Mouse (Mus musculus) CD4-positive, CD25-positive, alpha-beta regulatory T cell, adult 9 weeks (primary cell): ENCODE results near the gene Spats1. TPM values are rescaled to one million over a fixed set of nuclear protein-coding genes. Genes with fewer than 3 reads are reported as not detected.

Experiments
- polyA plus RNA-seq: library from polyadenylated mRNA; unstranded; fragments of 100-300 nt; shearing (Covaris generic); gene quantifications from one replicate; pipeline ENCODE4 v1.2.1, GENCODE M21; 2017

Spats1 gene
- 0.58 TPM for polyA plus RNA-seq

DNA sequence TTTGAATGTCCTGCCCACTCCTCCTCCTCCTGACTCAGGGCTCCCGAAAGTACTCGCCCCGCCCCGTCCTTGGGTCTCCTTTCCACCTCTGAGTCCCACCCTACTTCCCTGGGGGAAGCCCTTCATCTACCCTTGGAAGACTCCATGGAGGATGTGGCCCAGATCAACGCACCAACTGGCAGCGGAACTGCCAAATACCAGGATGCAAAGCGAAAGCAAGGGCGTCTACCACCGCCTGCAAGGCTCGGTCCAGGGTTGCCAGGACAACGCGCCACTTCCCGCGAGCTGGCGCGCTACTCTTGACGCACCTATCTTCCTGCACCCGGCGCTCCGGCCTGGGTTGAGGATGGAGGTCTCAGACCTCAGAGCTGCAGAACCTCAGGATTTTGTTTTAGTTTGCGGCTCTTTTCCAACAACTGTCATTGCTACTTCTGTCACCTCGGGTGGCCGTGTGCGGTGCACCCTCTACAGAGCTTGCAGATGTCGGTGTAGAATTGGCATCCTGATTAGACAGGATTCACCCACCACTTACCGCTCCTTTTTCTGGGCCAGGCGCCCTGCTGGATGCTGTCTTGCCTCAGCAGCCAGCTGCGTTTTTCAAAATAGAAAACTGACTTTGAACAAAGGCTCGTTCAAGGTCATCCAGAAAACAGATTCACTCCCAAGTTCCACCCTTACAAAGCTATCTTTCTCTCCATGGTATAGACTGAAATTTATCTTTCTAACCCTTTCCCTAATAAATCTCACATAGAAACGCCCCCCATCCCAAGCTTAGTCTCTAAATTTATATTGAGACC lies at the start of gene Spats1:
Spats1 (minus strand) TSS at position 747 of the 797 bp plus-strand sequence.

DNA sequence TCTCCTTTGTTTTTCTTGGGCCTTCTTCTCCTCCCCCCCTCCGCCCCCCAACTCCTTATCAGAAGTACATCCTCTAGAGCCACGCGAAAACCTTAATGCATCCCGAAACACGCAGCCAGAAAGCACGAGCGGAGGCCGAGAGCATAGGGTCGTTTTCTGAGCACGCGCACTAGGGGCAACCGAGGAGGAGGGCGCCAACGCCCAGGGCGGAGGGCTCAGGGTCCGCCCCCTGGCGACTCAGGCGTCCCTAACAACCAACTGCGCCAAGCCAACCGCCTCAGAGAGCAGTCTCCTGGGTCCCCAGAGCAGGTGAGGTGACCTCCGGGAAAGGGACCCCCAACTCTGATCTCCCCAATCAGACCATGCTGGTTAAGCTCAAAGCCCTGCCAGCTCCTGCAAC lies 48.0 kb upstream of the Spats1 start, which contains the start of gene Tcte1:
Tcte1 (plus strand) TSS at position 172 of the 400 bp plus-strand sequence.

DNA sequence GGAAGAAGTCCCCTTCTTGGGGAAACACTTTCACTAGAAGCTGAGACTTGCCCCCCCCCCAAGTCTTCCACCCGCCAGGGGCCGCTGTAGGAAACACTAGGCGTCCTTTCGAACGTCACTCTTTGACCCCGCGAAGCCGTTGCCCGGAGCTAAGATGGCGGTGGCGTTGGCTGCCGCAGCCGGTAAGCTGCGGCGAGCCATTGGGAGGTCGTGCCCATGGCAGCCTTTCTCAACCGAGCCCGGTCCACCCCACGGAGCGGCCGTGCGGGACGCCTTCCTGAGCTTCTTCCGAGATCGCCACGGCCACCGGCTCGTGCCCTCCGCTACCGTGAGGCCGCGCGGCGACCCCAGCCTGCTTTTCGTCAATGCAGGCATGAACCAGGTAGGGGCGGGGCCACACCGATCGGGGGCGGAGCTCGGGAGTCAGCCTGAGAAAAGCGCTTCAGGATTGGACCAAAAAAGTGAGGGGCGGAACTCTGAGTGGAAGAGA lies 31.5 kb upstream of the Spats1 start, which contains the start of gene Aars2:
Aars2 (plus strand) TSS at position 142 of the 490 bp plus-strand sequence.

DNA sequence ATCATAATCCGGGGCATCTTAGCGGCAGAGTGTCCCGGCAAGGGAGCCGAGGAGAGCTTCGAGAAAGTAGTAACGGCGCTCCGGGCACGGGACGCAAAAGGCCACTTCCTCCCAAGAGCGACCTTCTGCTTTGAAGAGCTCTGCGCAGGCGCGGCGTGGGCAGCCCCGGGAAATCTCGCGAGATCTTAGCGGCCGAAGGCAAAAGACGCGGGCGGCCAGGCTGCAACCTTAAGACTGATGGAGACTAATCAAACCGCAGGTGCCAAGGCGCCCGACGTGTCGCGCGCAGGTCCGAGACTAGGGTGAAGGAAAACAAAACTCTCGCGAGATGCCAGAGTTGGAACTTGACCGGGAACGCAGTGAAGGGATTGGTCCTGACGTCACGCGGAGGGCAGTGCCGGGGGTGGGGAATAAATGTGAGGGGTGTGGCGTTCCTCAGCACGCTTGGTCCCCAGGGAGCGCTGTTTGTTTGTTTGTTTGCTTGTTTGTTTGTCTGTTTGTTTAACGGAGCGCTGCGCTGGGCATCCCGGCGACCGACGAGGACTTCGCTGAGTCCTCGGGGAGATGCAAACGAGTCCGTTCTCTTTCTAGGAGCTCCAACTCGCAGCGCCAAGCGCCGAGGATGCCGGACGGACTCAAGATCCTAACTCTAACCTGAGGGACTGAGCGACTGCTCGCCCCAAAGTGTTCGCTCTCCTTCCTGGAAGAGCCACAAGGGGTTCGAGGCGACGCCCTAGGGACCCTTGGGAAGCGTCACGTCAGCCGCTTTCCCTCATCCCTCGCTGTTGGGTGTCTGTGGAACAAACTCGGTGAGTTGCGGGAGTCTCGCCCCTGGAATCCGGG lies 41.6 kb downstream of the Spats1 start, which contains the start of gene Cdc5l:
Cdc5l (minus strand) TSS at position 319 of the 843 bp plus-strand sequence.

Other genes starting within 250 kb of the Spats1 start
- gene Cdc5l, start 41.7 kb downstream of the Spats1 start, polyA plus RNA-seq, result 97.2 TPM
- gene Aars2, start 31.4 kb upstream of the Spats1 start, polyA plus RNA-seq, result 9.1 TPM
- not detected for gene Tcte1, start 48.0 kb upstream of the Spats1 start, polyA plus RNA-seq
- gene Tmem151b, start 74.3 kb upstream of the Spats1 start, polyA plus RNA-seq, result 0.05 TPM
- 83.8 TPM for gene Nfkbie, start 80.3 kb upstream of the Spats1 start, polyA plus RNA-seq
- gene Slc35b2, start 88.5 kb upstream of the Spats1 start, polyA plus RNA-seq, result 91.4 TPM
- 820 TPM for gene Hsp90ab1, start 97.9 kb upstream of the Spats1 start, polyA plus RNA-seq
- 150 TPM for gene Slc29a1, start 124.2 kb upstream of the Spats1 start, polyA plus RNA-seq
- gene Mymx, start 126.7 kb upstream of the Spats1 start, polyA plus RNA-seq, result not detected
- 2.2 TPM for gene Capn11, start 183.9 kb upstream of the Spats1 start, polyA plus RNA-seq
- 99.8 TPM for gene Mrpl14, start 210.9 kb upstream of the Spats1 start, polyA plus RNA-seq
- 12.0 TPM for gene Tmem63b, start 211.5 kb upstream of the Spats1 start, polyA plus RNA-seq